8 mouse cellular contexts compared by ENCODE assay signal in genomic region chr2:31653971-31654853, GRCm38 (mm10). TPM values are rescaled to one million over a fixed set of nuclear protein-coding genes. Genes with fewer than 3 reads are reported as not detected.
A peak's percentile ranks its signal among the peaks of the same experiment; 100 is the strongest.
DNase-seq lines count a peak whose midpoint lies in the region; ATAC-seq and TF ChIP-seq lines count a peak whose summit lies in the region.

No protein-coding gene starts in this region.

- H3K4me1 ChIP-seq in lung, embryonic 16.5 days (replicated peaks; ENCODE audit: control insufficient read depth, insufficient read depth, low read length), result peaks cover 8% of the 10 kb centered on the region
- H3K4me1 ChIP-seq in lung, adult 2 months (ENCODE audit: control insufficient read depth, insufficient read depth, low read length), result no peaks in the 10 kb centered on the region
- peaks cover 17% of the 10 kb centered on the region for H3K4me1 ChIP-seq in hindbrain, embryonic 10.5 days (replicated peaks)
- peaks cover 12% of the 10 kb centered on the region for H3K4me1 ChIP-seq in neural tube, embryonic 12.5 days

- no peak for TF ChIP-seq CTCF in lung, adult 2 months (IDR thresholded peaks at IDR 0.05; ENCODE audit: insufficient read depth, low read length)

- under 1% methylated on average over 109 of the region's 109 CpGs for WGBS in lung, embryonic 16.5 days
- 1% methylated on average over 106 of the region's 109 CpGs for WGBS in lung, adult 2 months
- under 1% methylated on average over 109 of the region's 109 CpGs for WGBS in hindbrain, embryonic 10.5 days
- WGBS in neural tube, embryonic 12.5 days, result under 1% methylated on average over 109 of the region's 109 CpGs

- peak overlapping the region; percentile 57 for H3K4me3 ChIP-seq in lung, embryonic 16.5 days (ENCODE audit: low read length)
- no peak overlapping the region for H3K4me3 ChIP-seq in lung, adult 2 months (replicated peaks; ENCODE audit: extremely low read depth, low read depth, low read length)
- peak overlapping the region; percentile 62 for H3K4me3 ChIP-seq in hindbrain, embryonic 10.5 days
- peak overlapping the region; percentile 50 for H3K4me3 ChIP-seq in neural tube, embryonic 12.5 days

- no peak for DNase-seq in lung, adult 2 months
- peak; percentile 39 for DNase-seq in embryo, embryonic 10.5 days (ENCODE audit: low spot score)
- DNase-seq in hindbrain, embryonic 10.5 days (ENCODE audit: low spot score), result peak; percentile 56
- DNase-seq in left cerebral cortex, postnatal 10 days (ENCODE audit: extremely low spot score in 1 of 2, low spot score in 2 of 2), result peak; percentile 46 to 76
- peak; percentile 71 for DNase-seq in thymus, postnatal 4 days
- no peak for DNase-seq in gastrocnemius, postnatal 14 days

- H3K27me3 ChIP-seq in lung, embryonic 16.5 days (ENCODE audit: control insufficient read depth, insufficient read depth, low read depth, low read length), result peaks cover 66% of the 10 kb centered on the region
- peaks cover 100% of the 10 kb centered on the region for H3K27me3 ChIP-seq in hindbrain, embryonic 10.5 days (ENCODE audit: insufficient read depth, poor library complexity, severe bottlenecking)
- peaks cover 95% of the 10 kb centered on the region for H3K27me3 ChIP-seq in neural tube, embryonic 12.5 days (replicated peaks)

- H3K4me2 ChIP-seq in lung, embryonic 16.5 days (ENCODE audit: low read depth, low read length), result peak overlapping the region; percentile 90
- peak overlapping the region; percentile 86 for H3K4me2 ChIP-seq in neural tube, embryonic 12.5 days (replicated peaks)

- no peak overlapping the region for H3K27ac ChIP-seq in lung, embryonic 16.5 days (ENCODE audit: low read length)
- peak overlapping the region; percentile 56 for H3K27ac ChIP-seq in hindbrain, embryonic 10.5 days
- H3K27ac ChIP-seq in neural tube, embryonic 12.5 days, result no peak overlapping the region

- intact Hi-C loops in left cerebral cortex, postnatal 10 days (cut with DNase I), result no loop called here
- intact Hi-C loops in gastrocnemius, postnatal 14 days (cut with DNase I; ENCODE audit: low total_unique reads), result loop anchor here (2.0 kb wide), 1 partner anchor 167 kb away; no protein-coding TSS in a partner anchor

- no peaks in the 10 kb centered on the region for H3K36me3 ChIP-seq in lung, embryonic 16.5 days (ENCODE audit: control insufficient read depth, insufficient read depth, low read length)
- 0 out of 2 replicates have a peak, but pooled peaks cover 4% of the 10 kb centered on the region for H3K36me3 ChIP-seq in hindbrain, embryonic 10.5 days
- H3K36me3 ChIP-seq in neural tube, embryonic 12.5 days, result no peaks in the 10 kb centered on the region

- no peak for TF ChIP-seq POLR2A in lung, adult 2 months (IDR thresholded peaks at IDR 0.05; ENCODE audit: borderline replicate concordance, extremely low read depth, low read depth, low read length)

- H3K9me3 ChIP-seq in lung, embryonic 16.5 days (ENCODE audit: control insufficient read depth, low read length), result peaks cover 4% of the 10 kb centered on the region
- H3K9me3 ChIP-seq in hindbrain, embryonic 10.5 days, result peaks cover 5% of the 10 kb centered on the region
- peaks cover 3% of the 10 kb centered on the region; the same call in 1 of the 2 replicates for H3K9me3 ChIP-seq in neural tube, embryonic 12.5 days

- peak; percentile 26; the same call in 1 of the 2 replicates for ATAC-seq in lung, embryonic 16.5 days (ENCODE audit: low read depth)
- ATAC-seq in neural tube, embryonic 12.5 days (ENCODE audit: low FRiP score, low read depth), result peak; percentile 50; the same call in 1 of the 2 replicates

- H3K9ac ChIP-seq in lung, embryonic 16.5 days (ENCODE audit: low read length), result 0 out of 2 replicates have a peak overlapping the region, but pooled peaks have one; percentile 24
- H3K9ac ChIP-seq in neural tube, embryonic 12.5 days, result 0 out of 2 replicates have a peak overlapping the region, but pooled peaks have one; percentile 22

RNA-seq across cellular contexts. Expression of gene Prdm12, which starts 14.4 kb away (rescaled TPM):
- not detected in 2 replicates for polyA plus RNA-seq in lung, embryonic 16.5 days (2015; fragmentation: Nextera tagmentation; extraction: Ambion mirVana)
- not detected in 2 replicates for polyA plus RNA-seq in lung, adult 2 months (2012; rRNA removed)
- polyA plus RNA-seq in hindbrain, embryonic 10.5 days (2016; fragmentation: Nextera tagmentation; extraction: Ambion mirVana), result 3.8 and 8.1 TPM in 2 replicates
- under 1 TPM; 0.36 to 0.54 TPM for total RNA-seq in left cerebral cortex, postnatal 10 days (2021)
- polyA plus RNA-seq in neural tube, embryonic 12.5 days (2016; fragmentation: Nextera tagmentation; extraction: Ambion mirVana), result 37.3 and 54.2 TPM in 2 replicates
- total RNA-seq in gastrocnemius, postnatal 14 days (2021), result not detected

RNA-seq across cellular contexts. Expression of gene Exosc2, which starts 16.3 kb away (rescaled TPM):
- 55.1 and 56.5 TPM in 2 replicates for polyA plus RNA-seq in lung, embryonic 16.5 days (2015; fragmentation: Nextera tagmentation; extraction: Ambion mirVana)
- polyA plus RNA-seq in lung, adult 2 months (2012; rRNA removed), result 7.7 and 8.8 TPM in 2 replicates
- polyA plus RNA-seq in hindbrain, embryonic 10.5 days (2016; fragmentation: Nextera tagmentation; extraction: Ambion mirVana), result 77.9 and 102 TPM in 2 replicates
- total RNA-seq in left cerebral cortex, postnatal 10 days (2021), result 10 to 100 TPM; 24.2 to 26.3 TPM
- polyA plus RNA-seq in neural tube, embryonic 12.5 days (2016; fragmentation: Nextera tagmentation; extraction: Ambion mirVana), result 50.5 and 51.3 TPM in 2 replicates
- total RNA-seq in gastrocnemius, postnatal 14 days (2021), result 1 to 10 TPM; 7.8 to 8.5 TPM

RNA-seq across cellular contexts. Expression of gene Abl1, which starts 34.0 kb away (rescaled TPM):
- polyA plus RNA-seq in lung, embryonic 16.5 days (2015; fragmentation: Nextera tagmentation; extraction: Ambion mirVana), result 37.6 and 39.1 TPM in 2 replicates
- 55.0 and 61.7 TPM in 2 replicates for polyA plus RNA-seq in lung, adult 2 months (2012; rRNA removed)
- 43.9 and 47.5 TPM in 2 replicates for polyA plus RNA-seq in hindbrain, embryonic 10.5 days (2016; fragmentation: Nextera tagmentation; extraction: Ambion mirVana)
- 10 to 100 TPM; 39.7 to 40.5 TPM for total RNA-seq in left cerebral cortex, postnatal 10 days (2021)
- polyA plus RNA-seq in neural tube, embryonic 12.5 days (2016; fragmentation: Nextera tagmentation; extraction: Ambion mirVana), result 38.2 and 38.6 TPM in 2 replicates
- 10 to 100 TPM; 25.5 to 28.4 TPM for total RNA-seq in gastrocnemius, postnatal 14 days (2021)

Comparison
In these comparisons a context has a peak if more than half of its experiments do, and no peak if none do; other contexts are left out.
1. DNase-seq: peak in embryo, embryonic 10.5 days (single experiment), hindbrain, embryonic 10.5 days (single experiment), left cerebral cortex, postnatal 10 days (2 of 2) and thymus, postnatal 4 days (single experiment); none in lung, adult 2 months (single experiment) and gastrocnemius, postnatal 14 days (single experiment).